Mouse (Mus musculus): ENCODE data around the gene Gm17455.

Gm17455 gene

DNA sequence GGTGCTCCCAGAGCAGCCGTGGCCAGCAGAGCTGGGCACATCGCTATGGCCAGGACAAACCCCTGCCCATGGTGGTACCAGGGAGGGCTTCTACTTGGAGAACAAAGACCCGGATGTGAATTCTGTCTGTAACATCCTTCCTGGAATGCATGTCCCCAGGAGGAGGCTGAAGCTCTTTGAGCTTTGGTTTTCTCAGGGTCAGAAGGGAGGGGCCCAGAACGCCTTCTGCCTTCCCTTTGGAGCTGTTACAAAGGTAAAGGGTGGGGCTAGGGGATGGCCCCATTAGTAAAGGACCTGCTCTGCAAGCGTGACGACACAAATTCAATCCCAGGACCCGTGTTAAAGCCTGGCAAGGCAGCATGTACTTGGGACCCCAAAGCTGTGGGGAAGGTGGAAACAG lies 23.2 kb downstream of the Gm17455 start:
- no peak for DNase-seq

DNA sequence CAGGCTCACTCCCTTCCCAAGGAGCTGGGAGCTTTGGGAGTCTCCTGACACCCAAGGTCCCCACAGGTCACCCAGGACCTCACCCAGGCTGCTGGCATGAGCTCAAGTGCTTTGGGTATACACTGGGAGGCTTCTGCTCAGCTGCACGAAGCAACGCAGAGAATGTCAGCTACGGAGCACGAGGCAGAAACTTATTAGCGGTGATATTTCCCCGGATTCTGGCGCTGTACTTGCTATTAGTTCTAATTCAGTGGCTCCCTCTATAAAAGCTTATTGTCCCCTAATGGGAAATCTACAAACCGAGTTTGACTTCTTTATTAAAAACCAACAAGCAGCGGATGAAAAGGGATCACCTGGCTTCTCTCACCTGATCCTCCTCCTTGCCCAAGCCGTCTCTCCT lies 30.5 kb downstream of the Gm17455 start:
- DNase-seq: no peak

DNA sequence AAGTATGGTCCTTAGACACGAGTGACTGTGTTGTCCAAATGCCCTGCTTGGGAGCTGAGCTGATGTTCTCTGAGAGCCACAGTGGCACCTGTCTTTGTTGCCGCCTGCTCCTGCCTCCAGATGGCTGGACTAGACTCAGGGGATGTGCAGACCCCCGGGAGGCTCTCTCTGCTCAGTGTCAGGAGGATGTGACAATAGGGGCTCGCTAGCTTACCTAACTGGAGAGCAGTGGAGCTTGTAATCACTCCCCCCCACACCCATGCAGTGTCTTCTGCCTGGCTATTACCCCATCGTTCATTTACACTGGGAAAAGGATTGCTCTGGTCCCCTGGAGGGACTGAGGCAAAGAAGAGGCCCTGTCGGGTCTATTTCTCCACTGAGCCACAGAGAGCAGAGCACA lies 31.1 kb downstream of the Gm17455 start:
- no peak for DNase-seq

DNA sequence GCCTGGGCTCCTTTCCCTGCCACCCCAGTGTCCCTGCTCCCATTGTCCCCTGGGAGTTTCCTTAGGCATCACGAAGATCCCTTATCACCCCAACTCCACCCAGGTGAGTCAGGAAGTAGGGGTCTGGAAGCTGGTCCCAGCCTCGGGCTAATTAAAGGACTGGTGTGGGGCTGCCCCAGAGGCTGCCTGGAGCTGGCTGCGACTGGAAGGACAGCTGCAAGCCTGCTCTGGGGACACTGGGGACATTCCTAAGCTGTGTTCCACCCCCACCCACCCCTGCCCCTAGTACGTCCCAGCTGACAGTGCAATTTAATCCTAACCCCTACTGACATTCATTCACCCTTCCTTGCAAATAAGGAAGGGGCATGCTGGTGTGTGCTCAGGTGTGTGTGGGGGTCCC lies 33.2 kb downstream of the Gm17455 start:
- no peak for DNase-seq

DNA sequence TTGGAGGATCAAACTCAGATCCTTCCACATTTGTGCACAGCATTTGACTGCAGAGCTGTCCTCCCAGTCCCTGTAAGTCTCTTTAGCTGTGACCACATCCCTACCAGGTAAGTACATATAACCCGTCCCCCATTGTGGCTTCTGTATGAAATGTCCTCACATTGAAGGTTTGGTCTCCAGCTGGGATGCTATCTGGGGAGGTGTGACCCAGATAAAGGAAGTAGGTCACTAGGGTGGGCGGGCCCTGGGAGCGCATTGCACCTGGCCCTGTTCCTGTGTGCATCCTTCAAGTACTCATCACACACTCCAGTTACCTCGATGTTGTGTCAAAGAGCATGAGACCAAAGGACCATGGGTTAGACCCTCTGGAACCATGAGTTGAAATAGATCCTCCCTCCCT lies 42.8 kb downstream of the Gm17455 start:
- no peak for DNase-seq

DNA sequence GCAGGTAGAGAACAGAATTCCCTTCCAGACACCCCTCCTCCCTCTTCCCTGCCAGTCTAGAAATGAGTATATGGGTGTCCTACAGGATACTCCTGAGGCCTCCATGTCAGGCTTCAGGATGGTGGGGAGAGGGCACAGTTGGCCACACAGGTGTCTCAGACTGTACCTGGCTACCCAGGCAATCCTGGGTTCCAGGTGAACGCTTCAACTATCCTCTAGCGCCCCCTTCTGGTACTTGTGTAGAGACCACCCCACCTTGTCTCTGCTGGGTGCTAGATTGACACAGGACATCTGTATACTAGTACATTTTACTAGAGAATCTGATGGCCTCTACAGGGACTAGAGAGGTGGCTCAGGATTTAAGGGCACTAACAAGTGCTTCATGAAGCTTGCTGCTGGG lies 43.6 kb downstream of the Gm17455 start:
- DNase-seq: no peak

DNA sequence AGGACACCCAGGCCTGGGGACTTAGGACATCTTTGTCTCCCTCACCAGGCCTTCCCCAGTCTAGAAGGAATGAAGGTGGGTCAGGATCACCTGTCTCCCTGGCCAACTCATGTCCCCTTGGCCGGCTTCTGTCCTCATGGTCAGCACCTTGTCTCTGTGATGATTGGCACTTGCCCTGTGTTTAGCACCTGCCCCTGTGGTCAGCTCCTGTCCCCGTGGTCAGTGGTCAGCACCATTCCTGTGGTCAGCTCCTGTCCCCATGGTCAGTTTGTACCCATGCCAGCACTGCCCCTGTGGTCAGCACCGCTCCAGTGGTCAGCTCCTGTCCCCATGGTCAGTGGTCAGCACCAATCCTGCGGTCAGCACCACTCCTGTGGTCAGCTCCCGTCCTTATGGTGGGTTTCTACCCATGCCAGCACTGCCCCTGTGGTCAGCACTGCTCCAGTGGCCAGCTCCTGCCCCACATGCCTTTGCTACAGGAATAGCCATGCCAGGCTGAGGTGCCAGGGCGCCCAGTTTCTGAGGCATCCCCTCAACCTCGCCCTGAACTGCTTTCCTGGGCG lies 45.6 kb downstream of the Gm17455 start:
- no peak for DNase-seq

DNA sequence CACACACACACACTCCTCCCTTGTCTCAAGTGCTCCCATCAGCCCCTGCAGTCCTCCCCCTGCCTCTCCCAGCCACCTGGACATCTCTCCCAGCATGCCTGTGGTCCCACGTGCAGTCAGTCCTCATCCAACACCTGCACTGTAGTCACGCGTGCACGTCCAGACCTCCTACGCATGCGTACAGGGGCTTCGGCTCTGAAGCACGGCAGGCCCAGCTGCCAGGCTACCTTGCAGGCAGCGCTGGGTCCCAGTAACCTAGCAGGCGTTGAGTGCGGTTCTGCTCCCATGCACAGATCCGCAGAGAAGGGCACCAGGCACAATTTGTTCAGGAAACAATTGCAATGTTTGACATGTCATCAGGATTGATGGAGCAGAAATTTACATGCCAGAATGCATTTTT lies 47.7 kb downstream of the Gm17455 start:
- no peak for DNase-seq
